Mouse (Mus musculus): ENCODE results near the gene Ilf3.
"Not testable (repeated sequence)": the region's sequence is repeated elsewhere in the genome, so short reads cannot be mapped to it uniquely, and the experiment has no call there.

The Ilf3 gene

DNA sequence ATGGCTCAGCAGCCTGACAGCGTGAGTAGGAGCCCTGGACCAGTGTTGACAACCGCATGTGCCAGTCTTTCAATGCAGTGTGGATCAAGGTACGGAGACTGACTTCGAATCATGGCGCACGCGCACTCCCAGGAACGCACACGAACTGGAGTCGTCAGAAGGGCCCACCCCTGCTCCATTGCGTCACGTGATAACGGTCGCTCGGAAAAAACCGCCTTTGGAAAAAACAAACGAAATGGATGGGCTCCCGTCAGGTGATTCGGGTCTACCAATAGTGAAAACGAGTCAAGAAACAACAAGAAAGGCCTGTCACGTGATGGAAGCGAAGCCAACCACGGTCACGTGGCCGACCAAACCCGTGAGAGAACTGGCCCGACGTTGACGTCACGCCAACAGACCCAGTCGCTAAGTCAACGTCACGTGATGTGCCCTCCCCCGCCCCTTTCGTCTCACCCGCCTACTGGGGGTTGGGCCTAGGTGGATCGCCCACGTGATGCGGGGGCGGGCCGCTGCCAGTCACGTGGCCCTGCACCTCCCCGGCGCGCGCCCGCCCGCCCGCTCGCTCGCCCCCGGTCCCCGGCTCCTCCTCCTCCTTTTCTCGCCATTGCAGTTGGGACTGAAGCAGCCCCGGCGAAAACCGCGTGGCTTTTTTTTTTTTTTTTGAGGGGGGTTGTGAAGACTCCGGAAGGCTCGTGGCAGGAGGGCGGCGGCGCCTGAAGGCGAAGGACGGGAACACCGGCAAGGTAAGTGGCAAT lies at the start of gene Ilf3:
Gene Ilf3, plus strand, starts transcription at position 515 of the 755 bp plus-strand sequence.
- DNase-seq (ENCODE audit: low spot score), result peak; percentile 100

DNA sequence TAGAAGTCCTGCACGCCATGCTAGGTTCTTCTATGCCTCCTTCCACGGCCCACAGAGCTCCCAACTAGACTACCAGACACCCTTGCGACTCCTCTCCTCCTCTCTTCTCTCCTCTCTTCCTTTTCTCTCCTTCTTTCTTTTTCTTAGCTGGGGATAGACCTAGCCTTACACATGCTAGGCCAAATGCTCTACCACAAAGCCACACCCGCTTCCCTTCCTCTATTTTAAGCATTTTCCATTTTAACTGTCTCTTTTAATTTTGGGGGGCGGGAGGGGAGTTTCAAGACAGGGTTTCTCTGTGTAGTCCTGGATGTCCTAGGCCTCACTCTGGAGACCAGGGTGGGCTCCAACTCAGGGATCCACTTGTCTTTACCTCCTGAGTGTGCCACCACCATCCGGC lies 48.9 kb upstream of the Ilf3 start:
- no peak for DNase-seq (ENCODE audit: low spot score)

DNA sequence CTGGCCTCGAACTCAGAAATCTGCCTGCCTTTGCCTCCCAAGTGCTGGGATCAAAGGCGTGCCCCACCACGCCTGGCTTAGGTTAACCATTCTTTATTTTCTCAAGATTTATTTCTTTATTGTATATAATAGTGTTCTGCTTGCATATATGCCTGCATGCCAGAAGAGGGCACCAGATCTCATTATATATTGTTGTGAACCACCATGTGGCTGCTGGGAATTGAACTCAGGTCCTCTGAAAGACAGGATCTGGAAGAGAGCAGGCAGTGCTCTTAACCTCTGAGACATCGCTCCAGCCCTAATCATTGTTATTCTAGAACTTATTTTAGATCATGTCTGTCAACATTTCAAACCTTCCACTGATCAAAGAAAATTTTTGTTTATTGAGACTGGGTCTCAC lies 48.2 kb upstream of the Ilf3 start:
- no peak for DNase-seq (ENCODE audit: low spot score)

DNA sequence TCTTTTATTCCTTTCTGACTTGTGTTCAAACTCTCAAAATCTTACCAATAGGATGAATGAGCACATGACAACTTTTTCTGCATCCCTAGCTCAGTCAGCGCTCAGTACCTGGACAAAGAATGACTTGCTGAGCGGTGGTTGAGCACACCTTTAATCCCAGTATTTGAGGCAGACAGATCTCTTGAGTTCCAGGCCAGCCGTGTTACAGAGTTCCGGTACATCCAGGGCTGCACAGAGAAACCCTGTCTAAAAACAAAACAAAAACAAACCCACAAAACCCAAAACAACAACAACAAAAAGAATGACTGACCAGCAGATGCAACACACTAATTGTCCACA lies 47.4 kb upstream of the Ilf3 start:
- DNase-seq (ENCODE audit: low spot score), result no peak

DNA sequence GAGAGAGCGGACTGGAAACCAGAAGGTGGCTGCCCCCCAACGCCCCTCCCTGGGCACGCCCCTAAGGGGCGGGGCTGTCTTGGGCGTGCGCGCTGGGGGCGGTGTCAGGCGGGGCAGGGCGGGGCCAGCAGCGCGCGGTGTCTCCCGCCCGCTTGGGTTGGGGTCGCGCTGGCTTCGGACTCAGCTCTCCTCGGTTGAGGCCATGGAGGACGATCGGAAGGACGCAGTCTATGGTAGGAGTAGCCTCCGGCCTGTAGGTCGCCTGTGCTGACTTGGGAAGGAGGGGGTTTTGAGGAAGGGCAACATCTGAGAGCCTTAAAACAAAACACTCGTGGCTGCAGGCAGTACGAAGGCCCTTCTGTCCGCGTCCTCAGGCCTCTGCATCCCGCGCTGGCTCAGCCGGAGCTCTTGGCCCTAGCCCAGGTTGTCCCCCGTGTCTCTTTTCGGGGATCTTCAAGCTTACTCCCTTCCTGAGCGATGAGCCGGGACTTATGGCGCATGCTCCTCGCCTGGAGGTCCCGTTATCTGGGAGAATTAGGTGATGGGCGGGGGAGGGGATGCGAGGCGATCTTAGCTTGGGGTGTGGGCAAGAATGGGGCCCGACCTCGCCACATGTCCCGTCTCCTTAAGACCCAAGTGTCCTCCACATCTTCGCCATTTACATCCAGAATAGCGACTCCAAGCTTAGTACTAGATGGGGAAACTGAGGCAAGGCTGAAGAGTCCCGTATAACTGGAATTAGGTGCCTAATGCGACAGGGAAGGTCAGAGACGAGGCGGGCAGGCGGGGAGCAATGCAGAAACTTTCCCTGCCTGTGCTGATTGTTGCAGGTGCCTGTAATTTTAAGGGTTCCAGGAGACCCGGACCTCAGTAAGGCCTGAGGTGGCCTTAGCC lies 46.8 kb upstream of the Ilf3 start, which contains the start of gene Slc44a2:
Gene Slc44a2, plus strand, starts transcription at position 80 of the 894 bp plus-strand sequence.
- peak; percentile 95 for DNase-seq (ENCODE audit: low spot score)

DNA sequence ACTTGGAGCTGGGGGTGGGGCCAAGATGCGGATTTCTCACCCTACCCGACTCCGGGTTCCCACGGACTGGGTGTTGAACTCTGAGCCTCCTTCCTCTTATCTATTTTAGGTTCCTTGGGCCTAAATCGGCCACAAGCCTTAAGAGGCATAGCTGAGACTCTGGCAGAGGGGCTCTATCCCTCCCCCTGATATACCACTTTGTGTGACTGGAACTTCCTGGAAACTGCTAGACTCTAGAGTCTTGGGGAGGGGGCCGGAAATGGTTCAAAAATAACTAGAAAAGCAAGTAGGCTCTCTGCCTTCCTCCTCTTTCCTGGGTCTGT lies 46.2 kb upstream of the Ilf3 start:
- peak; percentile 64 for DNase-seq (ENCODE audit: low spot score)

DNA sequence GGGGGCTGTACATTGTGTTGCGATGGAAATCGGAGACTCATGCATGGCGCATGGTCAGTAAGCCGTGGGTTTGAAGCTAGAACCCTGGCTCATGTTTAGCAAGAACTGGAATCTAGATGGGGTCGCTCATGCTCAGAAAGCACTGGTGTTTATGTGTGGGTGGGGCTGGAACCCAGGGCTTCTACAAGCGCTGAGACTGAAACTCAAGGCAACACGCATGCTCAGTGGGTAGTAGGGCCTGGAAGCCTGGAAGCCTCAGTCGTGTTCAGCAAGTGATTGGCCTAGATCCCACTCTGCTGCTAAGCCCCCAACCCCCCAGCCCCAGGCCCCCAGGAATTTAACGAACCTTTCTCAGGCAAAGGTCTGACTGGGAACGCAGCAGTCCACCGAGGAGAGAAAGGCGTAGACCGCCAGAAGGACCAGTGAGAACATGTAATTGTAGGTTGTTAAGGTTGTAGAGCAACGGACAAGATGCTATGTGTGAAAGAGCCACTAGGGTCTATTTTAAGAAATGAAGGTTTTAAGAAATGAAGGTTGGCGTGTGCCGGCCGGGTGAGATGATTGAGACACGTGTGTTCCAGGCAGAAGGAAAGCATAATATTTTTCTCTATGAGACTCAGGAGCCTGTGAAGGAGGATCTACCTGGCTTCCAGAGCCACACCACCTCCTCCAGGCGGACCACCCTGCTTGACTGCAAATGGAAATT lies 45.3 kb upstream of the Ilf3 start:
- DNase-seq (ENCODE audit: low spot score), result no peak

DNA sequence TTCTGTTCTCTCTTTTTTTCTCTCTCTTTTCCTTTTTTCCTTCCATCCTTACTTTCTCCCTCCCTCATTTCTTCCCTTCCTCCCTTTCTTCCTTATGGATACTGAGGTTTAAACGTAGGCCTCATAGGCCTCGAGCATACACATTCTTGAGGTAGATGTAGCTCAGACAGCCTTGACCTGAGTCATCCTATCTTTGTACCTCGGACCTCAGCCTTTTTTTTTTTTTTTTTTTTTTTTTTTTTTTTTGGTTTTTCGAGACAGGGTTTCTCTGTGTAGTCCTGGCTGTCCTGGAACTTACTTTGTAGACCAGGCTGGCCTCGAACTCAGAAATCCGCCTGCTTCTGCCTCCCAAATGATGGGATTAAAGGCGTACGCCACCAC lies 44.8 kb upstream of the Ilf3 start:
- DNase-seq (ENCODE audit: low spot score), result not testable (repeated sequence)

DNA sequence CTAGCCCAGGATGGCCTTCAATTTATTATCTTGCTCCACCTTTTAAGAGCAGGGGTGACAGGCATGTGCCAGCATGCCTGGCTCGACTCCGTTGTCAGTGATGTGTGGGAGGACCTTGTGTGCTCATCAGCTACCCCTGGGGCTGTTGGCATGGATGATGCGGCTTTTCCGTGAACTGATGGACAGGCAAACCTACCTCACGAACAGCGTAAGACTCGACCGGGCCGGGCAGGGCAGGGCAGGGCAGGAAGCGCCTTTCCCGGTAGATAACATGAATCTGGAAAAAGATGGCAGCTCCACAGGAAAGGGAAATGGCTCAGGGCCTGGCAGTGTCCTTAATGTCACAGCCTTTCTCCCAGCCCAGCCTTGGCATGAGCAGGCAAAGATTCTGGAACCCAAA lies 43.4 kb upstream of the Ilf3 start:
- DNase-seq (ENCODE audit: low spot score), result no peak

DNA sequence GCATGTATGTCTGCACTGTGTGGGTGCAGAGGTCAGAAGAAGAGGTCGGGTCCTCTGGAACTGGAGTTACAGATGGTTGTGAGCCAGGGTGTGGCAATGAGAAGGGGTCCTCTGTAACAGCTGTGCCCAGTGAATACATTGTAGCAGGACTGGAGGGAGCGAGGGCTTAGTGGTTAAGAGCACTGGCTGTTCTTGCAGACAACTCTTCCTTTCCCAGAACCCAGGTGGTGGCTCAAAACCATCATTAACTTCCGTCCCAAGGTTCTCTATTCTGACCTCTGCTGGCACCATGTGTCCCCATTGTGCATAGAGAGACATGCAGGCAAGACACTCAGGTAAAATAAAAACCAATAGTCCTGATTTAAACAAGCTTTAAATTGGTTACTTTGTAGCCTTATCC lies 40.1 kb upstream of the Ilf3 start:
- no peak for DNase-seq (ENCODE audit: low spot score)

DNA sequence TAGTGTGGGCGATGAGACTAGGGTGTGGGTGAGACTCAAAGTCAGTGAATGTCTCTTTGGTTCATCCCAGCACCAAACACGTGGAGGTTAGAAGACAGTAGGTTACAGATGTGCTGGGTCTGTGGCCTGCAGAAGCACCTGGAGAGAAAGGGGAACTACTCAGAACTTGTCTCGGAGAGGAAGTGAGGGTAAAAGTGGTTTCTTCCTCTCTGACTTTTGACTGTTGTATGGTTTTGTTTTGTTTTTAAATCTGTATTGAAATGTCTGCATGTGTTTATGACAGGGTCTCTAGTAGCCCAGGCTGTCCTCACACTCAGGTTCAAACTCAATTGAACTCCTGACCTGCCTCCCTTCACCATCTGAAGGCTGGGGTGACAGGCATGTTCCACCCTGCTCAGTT lies 39.6 kb upstream of the Ilf3 start:
- DNase-seq (ENCODE audit: low spot score), result no peak

DNA sequence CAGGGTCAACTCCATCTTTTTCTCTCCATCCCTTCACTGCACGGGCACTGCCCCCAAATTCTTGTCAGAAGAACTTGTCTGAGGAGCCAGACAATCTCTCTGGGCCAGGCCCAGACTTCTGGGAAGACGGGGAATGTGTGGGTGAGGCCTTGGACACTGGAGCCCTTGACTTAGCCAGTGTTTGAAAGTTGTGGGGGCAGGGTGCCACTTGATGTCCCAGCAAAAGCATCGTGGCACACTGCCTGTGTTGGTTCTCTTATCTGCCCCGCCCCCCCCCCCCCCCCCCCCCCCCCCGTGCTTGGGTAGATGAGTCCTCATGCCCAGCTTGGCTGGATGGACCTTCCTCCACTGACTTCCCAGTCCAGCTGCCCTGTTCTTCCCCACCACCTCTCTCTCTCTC lies 38.6 kb upstream of the Ilf3 start:
- peak; percentile 78 for DNase-seq (ENCODE audit: low spot score)

DNA sequence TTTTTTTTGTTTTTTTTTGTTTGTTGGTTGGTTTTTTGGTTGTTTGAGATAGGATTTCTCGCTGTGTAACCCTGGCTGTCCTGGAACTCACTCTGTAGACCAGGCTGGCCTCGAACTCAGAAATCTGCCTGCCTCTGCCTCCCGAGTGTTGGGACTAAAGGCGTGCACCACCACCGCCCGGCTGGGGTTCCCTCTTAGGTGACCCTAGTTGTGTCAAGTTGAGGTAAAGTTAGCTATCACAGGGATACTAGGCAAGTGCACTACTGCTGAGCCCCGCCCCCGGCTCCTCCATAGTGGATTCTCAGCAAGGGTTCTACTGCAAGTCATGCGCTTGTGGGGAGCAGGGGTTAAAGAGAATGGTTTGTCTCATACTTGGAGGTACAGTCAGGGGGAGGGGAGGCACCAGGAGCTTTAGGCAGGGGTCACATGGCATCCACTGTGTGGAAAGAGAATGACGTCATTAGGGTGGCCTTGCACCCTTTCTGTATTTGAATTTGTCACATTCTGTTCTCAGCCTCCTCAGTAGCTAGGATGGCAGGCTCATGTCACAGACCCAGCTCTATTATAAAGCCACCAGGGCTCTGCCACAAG lies 37.9 kb upstream of the Ilf3 start:
- DNase-seq (ENCODE audit: low spot score), result peak; percentile 65

DNA sequence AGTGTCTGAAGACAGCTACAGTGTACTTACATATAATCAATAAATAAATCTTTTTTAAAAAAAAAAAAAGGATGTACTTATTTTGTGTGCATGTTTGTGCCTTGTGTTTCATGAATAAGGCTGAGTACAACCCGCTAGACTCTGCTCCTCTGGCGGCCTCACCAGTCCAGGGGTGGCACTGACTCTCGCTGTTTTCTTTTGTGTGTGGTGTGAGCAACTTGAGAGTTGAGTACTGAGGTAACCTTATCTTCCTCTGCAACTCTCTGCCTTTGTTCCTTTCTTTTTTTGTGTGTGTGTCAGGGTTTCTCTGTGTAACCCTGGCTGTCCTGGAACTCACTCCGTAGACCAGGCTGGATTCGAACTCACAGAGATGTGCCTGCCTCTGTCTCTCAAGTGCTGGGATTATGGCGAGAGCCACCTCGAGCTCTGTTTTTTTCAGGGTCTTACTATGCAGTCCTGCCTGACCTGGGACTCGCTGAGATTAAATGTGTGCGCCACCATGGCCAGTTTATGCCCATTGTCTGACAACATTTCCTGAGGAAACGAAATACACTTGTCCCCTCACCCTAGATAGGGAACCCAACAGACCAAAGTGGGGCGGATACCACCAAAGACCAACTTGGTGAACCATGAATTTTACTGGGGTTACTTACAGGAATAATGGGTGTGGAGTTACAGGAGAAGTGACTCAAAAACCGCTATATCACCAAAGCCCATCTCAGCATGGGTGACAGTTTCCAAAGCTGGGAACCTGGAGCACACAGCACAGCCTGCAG lies 36.1 kb upstream of the Ilf3 start:
- no peak for DNase-seq (ENCODE audit: low spot score)

DNA sequence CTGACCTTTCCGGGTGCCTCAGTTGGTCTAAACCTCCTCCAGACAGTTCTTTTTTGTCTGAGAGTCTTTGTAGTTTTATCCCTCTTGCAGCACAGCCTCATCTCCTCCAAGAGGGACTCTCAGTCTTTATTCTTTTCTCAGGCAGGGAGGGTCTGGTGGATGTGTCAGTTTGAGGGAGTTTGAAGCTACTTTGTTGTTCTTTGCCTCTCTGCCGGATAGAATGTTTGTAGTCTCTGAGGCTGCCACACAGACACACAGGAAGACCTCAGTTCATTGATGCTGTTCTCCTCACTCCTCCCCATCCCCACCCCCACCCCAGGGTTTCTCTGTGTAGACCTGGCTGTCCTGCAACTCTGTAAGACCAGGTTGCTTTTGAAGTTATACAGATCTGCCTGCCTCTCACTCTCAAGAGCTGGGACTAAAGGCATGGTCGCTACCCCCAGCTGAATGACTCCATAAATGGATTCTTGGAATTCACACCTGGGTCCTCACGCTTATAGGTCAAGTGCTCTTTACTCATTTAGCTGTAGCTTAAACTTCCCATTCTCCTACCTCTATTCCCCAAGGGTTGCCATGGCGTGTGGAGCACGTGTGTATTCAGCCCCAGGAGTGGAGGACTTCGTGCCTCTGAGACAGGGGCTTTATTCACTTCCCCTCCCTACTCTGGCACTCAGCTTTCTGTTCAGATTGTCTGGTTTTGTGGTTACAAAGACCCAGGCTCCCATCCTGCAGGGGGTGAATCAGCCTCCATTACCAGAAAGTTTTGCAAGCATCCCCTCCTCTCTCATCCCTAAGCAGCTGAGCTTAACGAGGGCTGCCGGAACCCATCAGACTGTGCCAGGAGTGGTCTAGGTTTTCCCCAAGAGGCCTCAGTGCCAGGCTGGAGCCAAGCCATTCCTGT lies 35.3 kb upstream of the Ilf3 start:
- DNase-seq (ENCODE audit: low spot score), result peak; percentile 36

DNA sequence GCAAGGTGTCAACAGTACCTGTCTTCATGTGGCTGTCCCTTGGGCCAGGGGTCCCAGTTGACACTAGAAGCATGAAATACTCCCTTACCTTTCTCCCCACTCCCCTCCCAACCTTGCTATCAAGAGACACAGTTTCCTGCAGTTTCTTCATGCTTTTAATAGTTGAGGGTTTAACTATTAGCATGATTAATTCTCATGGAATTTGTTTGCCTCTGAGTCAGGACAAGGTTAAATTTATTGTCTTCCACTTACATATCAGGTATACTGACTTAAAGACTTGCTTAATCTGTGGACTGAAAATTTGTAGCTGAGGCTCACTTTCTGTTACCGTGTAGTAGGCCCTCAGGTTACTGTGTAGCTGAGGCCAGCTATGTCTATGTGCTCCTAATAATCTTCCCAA lies 34.1 kb upstream of the Ilf3 start:
- no peak for DNase-seq (ENCODE audit: low spot score)

DNA sequence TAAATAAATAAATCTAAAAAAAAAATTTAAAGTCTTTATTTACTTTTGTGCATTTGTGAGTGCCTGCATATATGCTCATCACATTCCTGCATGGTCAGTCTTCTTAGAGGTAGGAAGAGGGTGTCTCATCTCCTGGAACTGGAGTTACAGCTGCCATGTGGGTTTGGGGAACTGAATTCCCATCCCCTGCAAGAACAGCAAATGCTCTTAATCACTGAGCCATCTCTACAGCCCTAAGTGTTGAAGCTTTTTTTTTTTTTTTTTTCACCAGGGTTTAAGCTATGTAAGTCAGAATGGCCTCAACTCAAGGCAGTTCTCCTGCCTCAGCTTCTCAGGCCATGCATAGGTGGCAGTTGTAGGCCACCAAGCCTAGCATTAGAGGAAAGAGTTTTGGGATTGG lies 32.9 kb upstream of the Ilf3 start:
- no peak for DNase-seq (ENCODE audit: low spot score)

DNA sequence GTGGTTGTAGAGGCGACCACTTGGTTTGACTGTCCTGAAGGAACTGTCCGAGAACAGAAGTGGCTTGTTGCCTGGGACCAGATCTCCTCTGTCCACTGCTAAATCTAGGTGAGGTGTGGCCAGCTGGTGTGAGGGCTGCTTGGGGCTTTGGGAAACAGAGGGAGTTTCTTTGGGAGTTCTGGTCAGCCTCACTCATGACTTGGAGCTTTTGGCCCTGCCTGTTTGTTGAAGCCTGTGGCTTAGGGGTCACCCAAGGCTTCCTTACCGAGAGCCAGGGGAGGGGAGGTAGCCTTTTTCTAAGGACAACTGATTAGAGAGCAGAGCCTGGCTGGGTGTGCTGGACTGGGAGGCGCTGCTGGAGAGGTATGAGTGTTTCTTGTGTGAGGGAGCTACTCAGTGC lies 32.3 kb upstream of the Ilf3 start:
- peak; percentile 63 for DNase-seq (ENCODE audit: low spot score)

DNA sequence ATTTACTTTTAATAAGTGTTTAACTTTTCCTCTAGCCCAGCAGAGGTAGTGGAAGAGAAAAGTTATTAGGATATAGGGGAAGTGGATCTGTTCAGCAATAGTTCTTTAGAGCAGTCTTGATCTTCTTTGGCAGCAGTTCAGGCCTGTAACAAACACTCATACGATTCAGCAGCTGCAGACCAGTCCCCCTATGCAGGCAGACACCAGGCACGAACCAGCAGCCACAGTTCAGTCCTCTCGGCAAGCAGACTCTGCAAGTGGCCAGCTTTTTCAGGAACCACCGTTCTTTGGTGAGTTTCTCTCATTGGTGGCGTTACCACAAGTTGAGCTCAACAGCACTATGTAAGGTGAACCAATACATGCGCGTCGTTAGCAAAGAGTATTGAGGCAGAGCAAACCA lies 31.2 kb upstream of the Ilf3 start:
- no peak for DNase-seq (ENCODE audit: low spot score)

DNA sequence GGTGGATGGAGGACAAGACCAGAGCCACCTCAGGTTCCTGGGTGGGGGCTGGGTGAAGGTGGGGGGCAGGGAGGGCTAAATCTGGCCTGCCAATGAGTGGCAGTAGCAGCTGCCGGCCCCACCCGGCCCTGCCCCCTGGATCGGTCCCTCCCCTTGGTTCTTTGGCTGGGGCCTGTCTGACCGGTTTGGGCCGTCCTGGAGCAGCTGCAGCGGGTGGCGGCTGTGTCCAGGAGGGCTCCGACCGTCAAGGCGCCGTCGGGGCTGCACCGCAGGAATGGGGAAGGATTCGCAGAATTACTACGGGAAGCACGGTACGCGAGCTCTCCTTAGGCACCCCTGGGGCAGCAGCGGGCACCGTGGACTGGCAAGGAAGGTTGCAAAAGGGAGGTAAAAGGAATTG lies 30.0 kb upstream of the Ilf3 start:
- peak; percentile 63 for DNase-seq (ENCODE audit: low spot score)

DNA sequence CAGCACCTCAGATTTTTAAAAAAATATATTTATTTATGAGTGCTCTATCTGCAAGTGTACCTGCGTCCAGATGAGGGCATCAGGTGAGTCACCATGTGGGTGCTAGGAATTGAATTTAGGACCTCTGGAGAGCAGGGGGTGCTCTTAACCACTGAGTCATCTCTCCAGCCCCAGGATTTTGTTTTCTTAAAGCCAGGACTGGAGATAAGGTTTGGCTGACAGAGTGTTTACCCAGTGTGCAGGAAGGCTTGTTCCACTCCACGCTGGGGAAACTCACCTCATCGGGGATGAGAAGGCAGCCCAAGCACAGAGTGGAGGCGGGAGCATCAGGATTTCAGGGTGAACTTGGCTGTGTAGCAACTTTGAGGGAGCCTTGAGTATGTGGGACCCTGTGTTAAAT lies 27.3 kb upstream of the Ilf3 start:
- DNase-seq (ENCODE audit: low spot score), result no peak
